Mouse (Mus musculus): ENCODE measurements around the gene Abi1. TPM values are rescaled to one million over a fixed set of nuclear protein-coding genes. Genes with fewer than 3 reads are reported as not detected.
A peak's percentile ranks its signal among the peaks of the same experiment; 100 is the strongest.

The Abi1 gene
- polyA plus RNA-seq, 1 experiment: 28.0 TPM

- Histone ChIP-seq H3ac (ENCODE audit: control insufficient read depth, insufficient read length) (no peak overlapping the region), H3K4me2 (ENCODE audit: low read depth) (no peak overlapping the region), H3K36me3 (ENCODE audit: control insufficient read depth, insufficient read depth) (peaks cover 24% of the 10 kb centered on the region), H3K27me3 (ENCODE audit: control insufficient read depth, insufficient read depth, insufficient read length) (no peaks in the 10 kb centered on the region), H3K79me2 (ENCODE audit: control insufficient read depth, insufficient read depth) (peaks cover 6% of the 10 kb centered on the region), H3K4me3 (no peak overlapping the region)
- TF ChIP-seq MYOD1 (IDR thresholded peaks at IDR 0.05; ENCODE audit: control insufficient read depth in 1 of 3, insufficient read length in 2 of 3, low read depth in 2 of 3) (no peak), E2F4 (IDR thresholded peaks at IDR 0.05; ENCODE audit: insufficient read depth) (no peak), REST (IDR thresholded peaks at IDR 0.05; ENCODE audit: insufficient read depth, insufficient read length) (no peak)
Measured at GRCm38 (mm10) chr2:23075846-23076245, 35.8 kb upstream of the Abi1 start.

DNA sequence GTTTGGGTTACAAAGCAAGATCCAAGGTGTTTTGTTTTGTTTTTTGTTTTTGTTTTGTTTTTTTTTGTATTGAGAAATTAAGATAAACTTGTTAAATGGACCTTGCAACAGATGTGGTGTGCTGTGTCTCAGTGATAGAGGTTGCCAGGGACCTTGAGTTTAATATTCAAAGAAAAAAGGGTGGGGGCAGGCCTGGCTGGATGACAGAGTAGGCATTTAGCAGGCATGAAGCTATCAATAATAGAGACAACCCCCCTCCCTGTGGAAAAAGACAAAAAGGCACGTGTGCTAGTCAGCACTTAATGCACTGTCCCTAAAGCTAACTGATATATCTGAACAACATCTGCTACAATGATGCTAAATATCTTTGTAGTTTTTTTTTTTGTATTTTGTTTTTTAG lies 31.4 kb upstream of the Abi1 start:
- H3K4me2 ChIP-seq (ENCODE audit: low read depth): no peak overlapping the region
- no peaks in the 10 kb centered on the region for H3K27me3 ChIP-seq (ENCODE audit: control insufficient read depth, insufficient read depth, insufficient read length)
- no peak overlapping the region for H3K4me3 ChIP-seq
- peaks cover 6% of the 10 kb centered on the region for H3K79me2 ChIP-seq (ENCODE audit: control insufficient read depth, insufficient read depth)
- no peak overlapping the region for H3ac ChIP-seq (ENCODE audit: control insufficient read depth, insufficient read length)
- H3K36me3 ChIP-seq (ENCODE audit: control insufficient read depth, insufficient read depth): peaks cover 3% of the 10 kb centered on the region
- TF ChIP-seq MYOD1 (IDR thresholded peaks at IDR 0.05; ENCODE audit: control insufficient read depth in 1 of 3, insufficient read length in 2 of 3, low read depth in 2 of 3): no peak
- no peak for TF ChIP-seq USF1 (IDR thresholded peaks at IDR 0.05; ENCODE audit: low read depth)

DNA sequence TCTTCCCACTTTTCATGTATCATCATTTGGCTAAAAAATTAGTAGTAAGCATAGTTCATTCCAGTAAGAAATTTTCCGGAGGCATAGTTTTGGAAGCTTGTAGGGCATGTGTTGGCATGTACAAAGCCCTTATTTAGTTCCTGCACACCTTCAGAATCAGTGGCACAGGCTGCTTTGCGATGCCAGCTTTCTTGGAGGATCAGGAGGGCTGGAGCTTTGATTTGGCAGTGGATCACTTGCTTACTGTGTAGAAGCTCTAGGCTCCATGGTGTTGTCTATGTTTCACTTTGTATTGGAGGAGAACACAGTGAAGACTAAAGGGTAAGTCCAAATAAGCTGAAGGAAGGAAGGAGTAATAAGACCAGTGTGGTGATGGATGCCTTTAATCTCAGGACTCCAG lies 30.4 kb upstream of the Abi1 start:
- H3K79me2 ChIP-seq (ENCODE audit: control insufficient read depth, insufficient read depth): peaks cover 6% of the 10 kb centered on the region
- H3K27me3 ChIP-seq (ENCODE audit: control insufficient read depth, insufficient read depth, insufficient read length): no peaks in the 10 kb centered on the region
- TF ChIP-seq TCF3 (IDR thresholded peaks at IDR 0.05; ENCODE audit: insufficient read length, low read depth): no peak
- no peak for TF ChIP-seq SRF (IDR thresholded peaks at IDR 0.05; ENCODE audit: control insufficient read depth, insufficient read length, low read depth)
- TF ChIP-seq POLR2AphosphoS2 (IDR thresholded peaks at IDR 0.05; ENCODE audit: insufficient read length, low read depth): no peak
- TF ChIP-seq POLR2A (IDR thresholded peaks at IDR 0.05; ENCODE audit: insufficient read length, low read depth): no peak
- H3K4me3 ChIP-seq: no peak overlapping the region
- H3K4me2 ChIP-seq (ENCODE audit: low read depth): no peak overlapping the region
- H3ac ChIP-seq (ENCODE audit: control insufficient read depth, insufficient read length): no peak overlapping the region
- H3K36me3 ChIP-seq (ENCODE audit: control insufficient read depth, insufficient read depth): no peaks in the 10 kb centered on the region

DNA sequence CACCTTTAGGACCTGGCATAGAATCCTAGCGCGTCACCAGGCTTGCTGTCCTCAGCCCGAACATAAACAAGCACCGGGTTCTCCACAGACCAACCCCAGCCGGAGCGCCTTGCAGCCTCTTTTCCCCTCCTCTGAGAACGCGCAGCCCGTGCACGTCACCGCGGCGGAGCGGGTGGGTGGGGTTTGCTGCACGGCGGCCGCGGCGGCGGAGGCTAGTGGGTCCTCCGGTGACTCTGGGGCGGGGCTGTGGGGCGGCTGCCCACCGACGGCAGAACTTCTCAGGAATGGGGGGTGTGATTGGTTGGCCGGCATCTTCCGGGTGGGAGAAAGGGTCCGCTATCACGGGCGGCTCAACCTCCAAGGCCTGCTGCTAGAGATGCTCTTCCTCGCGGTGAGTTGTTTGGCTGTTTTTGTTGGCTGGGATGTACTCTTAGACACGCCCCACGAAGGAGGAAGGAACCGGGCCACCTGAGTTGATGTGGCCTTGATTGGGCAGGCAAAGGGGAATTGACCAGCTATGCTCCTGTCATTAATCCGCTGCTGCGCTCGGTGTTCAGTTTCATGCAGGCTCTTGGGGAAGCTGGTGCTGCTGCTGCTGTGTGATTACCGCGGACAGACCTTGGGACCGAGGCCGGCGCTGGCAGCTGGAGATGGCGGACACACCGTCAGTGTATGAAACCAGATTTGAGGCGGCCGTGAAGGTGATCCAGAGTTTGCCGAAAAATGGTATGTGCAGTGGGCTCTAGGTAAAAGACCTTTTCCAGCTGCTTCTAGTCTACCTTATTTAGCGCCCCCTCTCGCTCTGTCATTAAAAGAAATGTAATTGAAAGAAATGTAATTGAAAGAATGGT lies 29.1 kb upstream of the Abi1 start:
- H3K79me2 ChIP-seq (ENCODE audit: control insufficient read depth, insufficient read depth): peaks cover 6% of the 10 kb centered on the region
- peak overlapping the region; percentile 66 for H3ac ChIP-seq (ENCODE audit: control insufficient read depth, insufficient read length)
- H3K4me2 ChIP-seq (ENCODE audit: low read depth): peak overlapping the region; percentile 83
- no peak for TF ChIP-seq REST (IDR thresholded peaks at IDR 0.05; ENCODE audit: insufficient read depth, insufficient read length)
- TF ChIP-seq MYOD1 (IDR thresholded peaks at IDR 0.05; ENCODE audit: control insufficient read depth in 1 of 3, insufficient read length in 2 of 3, low read depth in 2 of 3): no peak
- peak; percentile 87 for TF ChIP-seq POLR2AphosphoS2 (IDR thresholded peaks at IDR 0.05; ENCODE audit: insufficient read length, low read depth)
- no peak for TF ChIP-seq SRF (IDR thresholded peaks at IDR 0.05; ENCODE audit: control insufficient read depth, insufficient read length, low read depth)
- no peak for TF ChIP-seq USF1 (IDR thresholded peaks at IDR 0.05; ENCODE audit: low read depth)
- TF ChIP-seq POLR2A (IDR thresholded peaks at IDR 0.05; ENCODE audit: insufficient read length, low read depth): peak; percentile 88
- no peak for TF ChIP-seq TCF12 (IDR thresholded peaks at IDR 0.05; ENCODE audit: insufficient read depth, poor library complexity, severe bottlenecking)
- TF ChIP-seq MYOG (IDR thresholded peaks at IDR 0.05; ENCODE audit: control insufficient read depth in 1 of 3, insufficient read depth in 1 of 3, insufficient read length in 2 of 3, low read depth in 2 of 3): no peak
- no peaks in the 10 kb centered on the region for H3K36me3 ChIP-seq (ENCODE audit: control insufficient read depth, insufficient read depth)
- H3K27me3 ChIP-seq (ENCODE audit: control insufficient read depth, insufficient read depth, insufficient read length): no peaks in the 10 kb centered on the region
- peak overlapping the region; percentile 74 for H3K4me3 ChIP-seq

DNA sequence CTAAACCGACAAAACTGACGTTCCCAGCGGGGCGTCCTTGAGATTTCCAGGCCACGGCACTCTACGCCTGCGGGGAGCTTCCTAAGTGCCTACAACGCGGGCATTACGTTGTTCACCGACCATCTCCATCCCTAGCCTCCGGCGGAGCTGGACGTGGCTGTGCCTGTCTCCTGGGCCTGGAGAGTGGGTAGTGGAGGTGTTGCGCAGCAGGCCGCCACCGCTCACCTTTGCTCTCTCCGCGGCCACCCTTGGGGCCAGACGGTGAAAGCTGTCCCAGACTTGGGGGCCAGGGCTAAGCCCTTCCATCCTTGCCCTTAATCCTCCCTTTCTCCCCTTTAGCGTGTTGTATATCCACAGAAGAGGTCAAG lies 28.3 kb upstream of the Abi1 start:
- no peaks in the 10 kb centered on the region for H3K27me3 ChIP-seq (ENCODE audit: control insufficient read depth, insufficient read depth, insufficient read length)
- H3K4me2 ChIP-seq (ENCODE audit: low read depth): peak overlapping the region; percentile 76
- TF ChIP-seq TCF3 (IDR thresholded peaks at IDR 0.05; ENCODE audit: insufficient read length, low read depth): no peak
- TF ChIP-seq POLR2A (IDR thresholded peaks at IDR 0.05; ENCODE audit: insufficient read length, low read depth): peak; percentile 46
- TF ChIP-seq MYOG (IDR thresholded peaks at IDR 0.05; ENCODE audit: control insufficient read depth in 1 of 3, insufficient read depth in 1 of 3, insufficient read length in 2 of 3, low read depth in 2 of 3): no peak
- TF ChIP-seq USF1 (IDR thresholded peaks at IDR 0.05; ENCODE audit: low read depth): no peak
- no peak for TF ChIP-seq SRF (IDR thresholded peaks at IDR 0.05; ENCODE audit: control insufficient read depth, insufficient read length, low read depth)
- no peak for TF ChIP-seq CEBPB (IDR thresholded peaks at IDR 0.05; ENCODE audit: insufficient read depth, poor library complexity, severe bottlenecking)
- TF ChIP-seq E2F4 (IDR thresholded peaks at IDR 0.05; ENCODE audit: insufficient read depth): no peak
- peak; percentile 40 for TF ChIP-seq POLR2AphosphoS2 (IDR thresholded peaks at IDR 0.05; ENCODE audit: insufficient read length, low read depth)
- no peak for TF ChIP-seq REST (IDR thresholded peaks at IDR 0.05; ENCODE audit: insufficient read depth, insufficient read length)
- H3K36me3 ChIP-seq (ENCODE audit: control insufficient read depth, insufficient read depth): no peaks in the 10 kb centered on the region
- H3K4me3 ChIP-seq: peak overlapping the region; percentile 74
- no peaks in the 10 kb centered on the region for H3K79me2 ChIP-seq (ENCODE audit: control insufficient read depth, insufficient read depth)
- H3ac ChIP-seq (ENCODE audit: control insufficient read depth, insufficient read length): peak overlapping the region; percentile 66
